Mouse (Mus musculus) kidney, postnatal 14 days (tissue): ENCODE data around the gene Prdx2.

Experiments
- DNase-seq: peaks from one replicate; pipeline ENCODE4 v3.0.0; 2022; ENCODE audit warnings: mixed read lengths

Prdx2 gene

GRCm38 (mm10) chr8:84949753-84950152, 19.6 kb upstream of the Prdx2 start:
- no peak for DNase-seq

- peak; percentile 48 for DNase-seq
Observed at GRCm38 (mm10) chr8:84952612-84953255, 16.7 kb upstream of the Prdx2 start.

GRCm38 (mm10) chr8:84956768-84957167, 12.6 kb upstream of the Prdx2 start:
- peak; percentile 64 for DNase-seq

- no peak for DNase-seq
Observed at GRCm38 (mm10) chr8:84959811-84960210, 9.6 kb upstream of the Prdx2 start.

- DNase-seq, result no peak
Observed at GRCm38 (mm10) chr8:84963952-84964351, 5.4 kb upstream of the Prdx2 start.

- peak; percentile 97 for DNase-seq
Observed at GRCm38 (mm10) chr8:84965731-84966291, 3.6 kb upstream of the Prdx2 start.

GRCm38 (mm10) chr8:84966603-84967002, 2.8 kb upstream of the Prdx2 start:
- DNase-seq, result no peak

GRCm38 (mm10) chr8:84967532-84968304, 1.7 kb upstream of the Prdx2 start:
- no peak for DNase-seq

GRCm38 (mm10) chr8:84968650-84969049, 737 bp upstream of the Prdx2 start:
- DNase-seq, result no peak

- DNase-seq, result no peak
Observed at GRCm38 (mm10) chr8:84970135-84970790, 876 bp downstream of the Prdx2 start.

GRCm38 (mm10) chr8:84970913-84971312, 1.5 kb downstream of the Prdx2 start:
- DNase-seq, result no peak

- no peak for DNase-seq
Observed at GRCm38 (mm10) chr8:84973079-84973478, 3.7 kb downstream of the Prdx2 start.

- DNase-seq, result peak; percentile 73
Observed at GRCm38 (mm10) chr8:84973803-84974542, 4.6 kb downstream of the Prdx2 start.

GRCm38 (mm10) chr8:84974543-84975142, 5.3 kb downstream of the Prdx2 start:
- no peak for DNase-seq

- peak; percentile 76 for DNase-seq
Observed at GRCm38 (mm10) chr8:84975434-84975833, 6.0 kb downstream of the Prdx2 start.

- peak; percentile 98 for DNase-seq
Observed at GRCm38 (mm10) chr8:84976031-84976762, 6.8 kb downstream of the Prdx2 start.

- no peak for DNase-seq
Observed at GRCm38 (mm10) chr8:84976763-84977434, 7.5 kb downstream of the Prdx2 start.

- peak; percentile 74 for DNase-seq
Observed at GRCm38 (mm10) chr8:84977435-84978247, 8.3 kb downstream of the Prdx2 start.

GRCm38 (mm10) chr8:84978248-84978940, 9.0 kb downstream of the Prdx2 start, which contains the start of gene Junb:
Gene Junb, minus strand, starts transcription at chr8:84978718.
- peak; percentile 97 for DNase-seq
